Mouse (Mus musculus) sigmoid colon, adult 10 weeks (tissue): Measurements from ENCODE around the gene Gm13212. TPM values are rescaled to one million over a fixed set of nuclear protein-coding genes. Genes with fewer than 3 reads are reported as not detected.

ENCODE experiments used
- polyA plus RNA-seq: library from polyadenylated mRNA; stranded (reverse); fragments of 350-450 nt; fragmentation: Illumina TruSeq; extraction: RNeasy Lipid Tissue Mini Kit (QIAGEN cat#74804); gene quantifications from one replicate; pipeline ENCODE4 v1.2.3, GENCODE M21; 2014; ENCODE audit warnings: low read depth, low replicate concordance

The Gm13212 gene
- 39.4 TPM for polyA plus RNA-seq

GRCm38 (mm10) chr4:145585078-145585477 is at the start of gene Gm13212:
Gene Gm13212 (plus strand): TSS chr4:145585166.

GRCm38 (mm10) chr4:145670385-145670784 is 85.4 kb downstream of the Gm13212 start, which contains the start of gene Zfp980:
Gene Zfp980 (plus strand): TSS chr4:145670685.

Other genes with a start within 250 kb of the Gm13212 start
- not detected for gene Zfp990, start 74.4 kb upstream of the Gm13212 start, polyA plus RNA-seq
- not detected for gene Zfp980, start 85.5 kb downstream of the Gm13212 start, polyA plus RNA-seq